Mouse (Mus musculus) neural tube, embryonic 12.5 days (tissue): ENCODE data around the gene Pitpnc1. TPM values are rescaled to one million over a fixed set of nuclear protein-coding genes. Genes with fewer than 3 reads are reported as not detected.

Source experiments
- ATAC-seq: fragments of 200-750 bp; cut with Nextera tagmentation; 2 replicates; pipeline ENCODE4 v1.8.0; 2017; ENCODE audit warnings: low read depth, mild to moderate bottlenecking, moderate TSS enrichment, moderate library complexity; ENCODE audit not compliant: low FRiP score
- H3K27ac ChIP-seq: fragments of 300-500 bp; sonication (generic); 2 replicates; pipeline ENCODE4 v1.5.1; 2016
- H3K27me3 ChIP-seq: fragments of 300-500 bp; sonication (generic); replicated peaks from 2 replicates; pipeline ENCODE4 v1.6.1; 2016; ENCODE audit warnings: mild to moderate bottlenecking
- H3K36me3 ChIP-seq: fragments of 300-500 bp; sonication (generic); 2 replicates; pipeline ENCODE4 v1.6.1; 2016; ENCODE audit warnings: mild to moderate bottlenecking
- H3K4me1 ChIP-seq: fragments of 300-500 bp; sonication (generic); 2 replicates; pipeline ENCODE4 v1.6.1; 2016
- H3K4me2 ChIP-seq: fragments of 300-500 bp; sonication (generic); replicated peaks from 2 replicates; pipeline ENCODE4 v1.6.1; 2016; ENCODE audit warnings: mild to moderate bottlenecking
- H3K4me3 ChIP-seq: fragments of 300-500 bp; sonication (generic); 2 replicates; pipeline ENCODE4 v1.5.1; 2016
- H3K9ac ChIP-seq: fragments of 300-500 bp; sonication (generic); 2 replicates; pipeline ENCODE4 v1.6.1; 2016; ENCODE audit warnings: mild to moderate bottlenecking
- H3K9me3 ChIP-seq: fragments of 300-500 bp; sonication (generic); 2 replicates; pipeline ENCODE4 v1.6.1; 2016; ENCODE audit warnings: mild to moderate bottlenecking
- WGBS: fragments of 180-500 bp; shearing (Covaris S2); methylation state at CpG from one replicate; pipeline ENCODE4 v1.1.7; 2016; 5-methylcytosine and 5-hydroxymethylcytosine counted together
- polyA plus RNA-seq: library from polyadenylated mRNA; unstranded; fragments of >200 nt; fragmentation: Nextera tagmentation; extraction: Ambion mirVana; gene quantifications from 2 replicates; pipeline ENCODE4 v1.2.1, GENCODE M21; 2016

Gene Pitpnc1
- polyA plus RNA-seq, 1 experiment from 2014 or later: 32.5 TPM

DNA sequence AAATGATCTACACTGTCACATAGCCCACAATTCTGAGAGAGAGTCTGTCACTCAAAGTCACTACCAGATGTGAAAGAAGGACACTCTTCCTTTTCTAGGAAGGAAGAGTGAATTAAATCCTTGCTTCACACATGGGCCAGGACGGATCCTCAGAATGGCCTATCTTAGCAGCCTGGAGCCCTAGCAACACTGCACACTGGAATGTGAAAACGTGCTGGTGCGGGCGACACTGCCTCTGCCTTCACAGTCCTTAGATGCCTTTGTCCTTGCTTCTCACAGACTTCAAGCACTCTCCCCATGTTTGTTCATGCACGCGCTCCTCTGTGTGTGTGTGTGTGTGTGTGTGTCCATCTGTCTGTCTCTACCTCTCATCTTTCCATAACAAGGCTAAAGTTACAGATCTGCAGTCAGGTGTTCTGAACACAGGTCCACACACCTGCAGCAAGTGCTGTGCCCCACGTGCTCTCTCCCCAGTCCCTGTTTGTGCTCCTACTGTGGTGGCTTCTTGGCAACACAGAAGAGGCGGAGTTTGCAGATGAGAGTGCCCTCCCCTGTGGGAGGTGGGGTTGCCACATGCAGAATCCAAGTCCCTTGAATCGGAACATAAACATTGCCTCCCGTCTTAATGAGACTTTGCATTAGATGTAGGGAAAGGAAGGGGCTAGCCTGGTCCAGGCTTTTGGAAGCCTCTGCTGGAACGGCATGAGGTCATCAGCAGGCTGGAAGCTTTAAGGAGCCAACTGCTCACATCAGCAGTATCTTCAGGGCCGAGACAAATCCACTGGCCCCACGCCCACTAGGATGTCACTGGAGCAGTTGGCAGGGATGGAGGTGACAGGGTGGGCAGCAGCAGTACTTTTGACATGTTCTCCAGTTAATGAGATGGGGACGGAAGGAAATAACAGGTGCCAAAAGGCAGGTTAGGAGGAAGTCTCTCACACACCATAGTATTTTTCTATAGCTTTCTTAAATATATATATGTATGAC lies 144.5 kb downstream of the Pitpnc1 start:
- H3K27ac ChIP-seq: no peak overlapping the region
- WGBS: 37% methylated on average over 14 of the region's 14 CpGs
- no peak overlapping the region for H3K4me3 ChIP-seq
- H3K9ac ChIP-seq: no peak overlapping the region
- H3K4me1 ChIP-seq: peaks cover 11% of the 10 kb centered on the region
- 0 out of 2 replicates have a peak, but pooled peaks have one; percentile 37 for ATAC-seq
- no peaks in the 10 kb centered on the region for H3K27me3 ChIP-seq
- H3K9me3 ChIP-seq: no peaks in the 10 kb centered on the region
- H3K36me3 ChIP-seq: peaks cover 4% of the 10 kb centered on the region; the same call in 1 of the 2 replicates
- H3K4me2 ChIP-seq: no peak overlapping the region

DNA sequence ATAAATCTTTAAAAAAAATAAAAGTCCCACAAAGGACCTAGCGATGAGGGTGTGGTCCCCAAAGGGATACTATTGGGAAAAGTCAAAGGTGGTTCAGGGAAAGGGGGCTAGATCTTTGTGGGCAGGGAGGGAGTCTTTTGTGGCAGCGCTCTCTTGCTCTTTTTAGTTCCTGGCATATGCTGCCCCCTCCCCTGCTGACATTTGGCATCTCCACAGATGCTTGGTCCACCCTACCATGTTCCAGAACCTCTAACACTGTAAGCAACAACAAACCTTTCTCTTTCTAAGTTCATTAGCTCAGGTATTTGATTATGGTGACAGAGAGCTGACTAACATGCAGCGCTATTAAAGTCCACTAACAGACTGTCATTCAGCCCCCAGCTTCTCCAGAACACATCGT lies 145.3 kb downstream of the Pitpnc1 start:
- Histone ChIP-seq H3K4me2 (no peak overlapping the region), H3K27ac (no peak overlapping the region), H3K9me3 (no peaks in the 10 kb centered on the region), H3K36me3 (peaks cover 4% of the 10 kb centered on the region; the same call in 1 of the 2 replicates), H3K27me3 (no peaks in the 10 kb centered on the region), H3K9ac (no peak overlapping the region), H3K4me1 (peaks cover 11% of the 10 kb centered on the region), H3K4me3 (no peak overlapping the region)
- 93% methylated on average over 4 of the region's 4 CpGs for WGBS
- no peak for ATAC-seq

DNA sequence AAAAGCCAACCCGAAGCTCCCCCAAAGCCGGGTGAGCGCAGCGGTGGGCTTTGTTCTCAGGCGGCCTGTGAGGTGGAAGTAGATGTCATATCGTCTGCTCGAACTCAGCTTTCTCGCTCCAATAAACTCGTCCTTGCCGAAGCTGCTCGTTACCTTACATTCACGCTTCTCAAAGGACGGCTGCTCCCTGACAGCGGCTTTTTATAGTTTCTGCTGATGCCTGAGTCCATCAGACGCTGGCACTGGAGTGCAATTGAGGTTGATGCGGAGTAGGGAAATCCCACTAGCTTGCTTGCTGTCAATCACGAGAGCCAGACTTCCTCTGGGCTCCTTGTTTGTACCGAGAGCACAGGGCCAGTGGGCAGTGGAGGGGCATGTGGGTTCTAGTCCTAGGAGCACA lies 147.3 kb downstream of the Pitpnc1 start:
- peaks cover 12% of the 10 kb centered on the region for H3K4me1 ChIP-seq
- H3K4me2 ChIP-seq: no peak overlapping the region
- WGBS: 81% methylated on average over 18 of the region's 18 CpGs
- H3K27ac ChIP-seq: no peak overlapping the region
- peaks cover 4% of the 10 kb centered on the region; the same call in 1 of the 2 replicates for H3K36me3 ChIP-seq
- H3K9me3 ChIP-seq: no peaks in the 10 kb centered on the region
- H3K4me3 ChIP-seq: no peak overlapping the region
- ATAC-seq: no peak
- H3K9ac ChIP-seq: no peak overlapping the region
- no peaks in the 10 kb centered on the region for H3K27me3 ChIP-seq

DNA sequence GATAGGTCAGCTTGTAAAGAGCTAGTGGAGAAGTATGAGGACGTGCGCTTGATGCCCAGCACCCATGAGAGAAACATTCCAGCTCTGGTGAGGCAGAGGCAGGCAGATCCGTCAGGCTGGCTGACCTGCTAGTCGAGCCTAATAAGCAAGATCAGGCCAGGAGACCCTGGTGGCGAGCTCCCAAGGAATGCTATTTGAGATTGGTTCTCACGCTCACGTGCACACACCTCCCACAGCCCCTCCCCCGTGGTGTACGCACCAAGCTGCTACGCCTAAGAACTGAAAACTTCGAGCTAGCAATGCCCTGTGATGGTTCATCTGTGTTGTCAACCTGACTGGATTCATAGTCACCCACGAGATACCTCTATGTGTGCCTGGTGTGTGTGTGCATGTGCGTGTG lies 148.3 kb downstream of the Pitpnc1 start:
- no peak overlapping the region for H3K27ac ChIP-seq
- H3K36me3 ChIP-seq: peaks cover 4% of the 10 kb centered on the region; the same call in 1 of the 2 replicates
- H3K4me3 ChIP-seq: no peak overlapping the region
- H3K9ac ChIP-seq: no peak overlapping the region
- H3K27me3 ChIP-seq: no peaks in the 10 kb centered on the region
- H3K4me2 ChIP-seq: no peak overlapping the region
- no peaks in the 10 kb centered on the region for H3K9me3 ChIP-seq
- H3K4me1 ChIP-seq: peaks cover 14% of the 10 kb centered on the region
- WGBS: 96% methylated on average over 13 of the region's 13 CpGs
- ATAC-seq: no peak

DNA sequence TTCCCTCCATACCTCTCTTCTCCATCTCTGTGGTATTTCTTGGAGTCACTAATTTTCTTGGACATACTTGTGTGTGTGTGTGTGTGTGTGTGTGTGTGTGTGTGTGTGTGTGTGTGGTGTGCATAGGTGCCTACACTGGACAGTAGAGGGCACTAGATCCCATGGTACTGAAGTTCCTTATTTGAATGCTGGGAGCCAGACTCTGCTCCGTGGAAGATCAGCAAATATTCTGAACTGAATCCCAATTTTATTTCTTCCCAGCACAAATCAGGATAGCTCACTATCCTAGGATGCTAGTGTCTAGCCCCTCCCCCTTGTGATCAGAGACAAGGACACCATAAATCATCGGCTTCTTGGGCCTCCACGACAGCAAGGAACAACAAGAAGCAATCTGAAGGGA lies 148.7 kb downstream of the Pitpnc1 start:
- Histone ChIP-seq H3K27ac (no peak overlapping the region), H3K9ac (no peak overlapping the region), H3K4me2 (no peak overlapping the region), H3K27me3 (no peaks in the 10 kb centered on the region), H3K4me3 (no peak overlapping the region), H3K36me3 (peaks cover 4% of the 10 kb centered on the region; the same call in 1 of the 2 replicates), H3K9me3 (no peaks in the 10 kb centered on the region), H3K4me1 (peaks cover 14% of the 10 kb centered on the region)
- 94% methylated on average over 3 of the region's 3 CpGs for WGBS
- ATAC-seq: no peak

DNA sequence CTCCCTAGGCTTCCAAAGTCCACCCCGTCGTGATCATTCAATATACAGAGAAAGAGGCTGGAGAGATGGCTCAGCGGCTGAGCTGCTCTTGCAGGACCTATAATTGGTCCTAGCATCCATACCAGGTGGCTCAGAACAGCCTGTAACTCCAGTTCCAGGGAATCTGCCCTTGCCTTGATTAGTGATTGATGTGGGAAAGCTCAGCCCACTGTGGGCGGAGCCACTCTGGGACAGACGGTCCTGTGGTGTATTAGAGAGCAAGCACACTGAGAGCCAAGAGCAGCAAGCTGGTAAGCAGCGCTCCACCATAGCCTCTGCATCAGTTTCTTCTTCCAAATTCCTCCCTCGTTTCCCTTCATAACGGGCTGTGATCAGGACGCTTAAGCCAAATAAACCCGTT lies 150.6 kb downstream of the Pitpnc1 start:
- Histone ChIP-seq H3K4me2 (no peak overlapping the region), H3K9ac (no peak overlapping the region), H3K36me3 (peaks cover 4% of the 10 kb centered on the region), H3K27ac (no peak overlapping the region), H3K4me1 (0 out of 2 replicates have a peak, but pooled peaks cover 2% of the 10 kb centered on the region), H3K9me3 (no peaks in the 10 kb centered on the region), H3K27me3 (no peaks in the 10 kb centered on the region), H3K4me3 (no peak overlapping the region)
- WGBS: 48% methylated on average over 10 of the region's 10 CpGs
- no peak for ATAC-seq

DNA sequence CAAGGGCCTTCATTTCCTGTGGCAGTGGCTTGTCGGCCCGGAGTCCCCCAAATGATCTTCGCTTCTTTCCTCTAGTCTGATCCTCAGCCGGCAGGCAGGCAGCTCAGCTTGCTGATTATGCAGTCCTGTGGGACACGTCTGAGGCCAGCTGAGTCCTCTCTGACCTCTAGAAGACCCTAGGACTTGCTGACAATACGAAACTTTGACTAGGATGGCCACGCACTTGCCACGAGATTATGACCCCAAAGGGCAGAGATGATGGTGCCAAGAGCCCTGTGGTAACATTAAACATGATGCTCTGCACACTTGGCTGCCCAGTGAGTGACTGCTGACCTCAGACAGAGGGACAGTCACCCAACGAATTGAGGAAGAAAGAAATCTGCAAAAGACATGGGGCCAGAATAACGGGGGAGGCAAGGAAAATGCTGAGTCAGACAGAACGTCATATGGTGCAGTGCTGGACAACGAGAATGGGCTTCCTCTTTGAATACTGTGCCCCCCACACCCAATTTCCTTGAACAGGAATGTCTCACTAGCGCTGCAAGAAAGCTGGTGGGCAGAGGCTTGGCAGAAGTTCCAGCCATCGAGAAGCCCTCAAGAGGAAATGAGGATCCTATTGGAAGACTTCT lies 152.7 kb downstream of the Pitpnc1 start:
- 69% methylated on average over 14 of the region's 14 CpGs for WGBS
- H3K27ac ChIP-seq: no peak overlapping the region
- no peaks in the 10 kb centered on the region for H3K27me3 ChIP-seq
- no peak overlapping the region for H3K4me2 ChIP-seq
- H3K9ac ChIP-seq: no peak overlapping the region
- 0 out of 2 replicates have a peak, but pooled peaks cover 2% of the 10 kb centered on the region for H3K4me1 ChIP-seq
- peaks cover 7% of the 10 kb centered on the region for H3K36me3 ChIP-seq
- no peak for ATAC-seq
- no peak overlapping the region for H3K4me3 ChIP-seq
- no peaks in the 10 kb centered on the region for H3K9me3 ChIP-seq

DNA sequence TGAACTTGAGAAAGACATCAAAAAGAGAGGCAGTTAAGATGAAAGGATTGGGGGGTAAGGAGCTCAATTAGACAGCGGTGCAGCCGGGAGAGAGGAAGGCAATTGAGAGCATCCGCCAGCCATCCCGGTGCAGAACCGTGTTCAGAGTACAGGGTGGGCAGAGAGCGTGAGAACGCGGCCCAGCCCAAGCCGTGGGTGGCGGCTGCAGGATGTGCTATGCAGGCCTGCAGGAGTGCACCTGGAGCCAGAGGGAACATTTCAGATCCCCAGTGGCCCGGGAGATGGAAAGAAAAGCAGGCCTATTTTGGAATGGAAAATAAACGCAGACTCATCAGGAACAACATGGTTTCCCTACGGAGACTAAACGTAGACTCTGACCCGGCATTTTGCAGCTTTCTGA lies 155.0 kb downstream of the Pitpnc1 start:
- H3K4me1 ChIP-seq: 0 out of 2 replicates have a peak, but pooled peaks cover 2% of the 10 kb centered on the region
- WGBS: 84% methylated on average over 15 of the region's 15 CpGs
- ATAC-seq: no peak

DNA sequence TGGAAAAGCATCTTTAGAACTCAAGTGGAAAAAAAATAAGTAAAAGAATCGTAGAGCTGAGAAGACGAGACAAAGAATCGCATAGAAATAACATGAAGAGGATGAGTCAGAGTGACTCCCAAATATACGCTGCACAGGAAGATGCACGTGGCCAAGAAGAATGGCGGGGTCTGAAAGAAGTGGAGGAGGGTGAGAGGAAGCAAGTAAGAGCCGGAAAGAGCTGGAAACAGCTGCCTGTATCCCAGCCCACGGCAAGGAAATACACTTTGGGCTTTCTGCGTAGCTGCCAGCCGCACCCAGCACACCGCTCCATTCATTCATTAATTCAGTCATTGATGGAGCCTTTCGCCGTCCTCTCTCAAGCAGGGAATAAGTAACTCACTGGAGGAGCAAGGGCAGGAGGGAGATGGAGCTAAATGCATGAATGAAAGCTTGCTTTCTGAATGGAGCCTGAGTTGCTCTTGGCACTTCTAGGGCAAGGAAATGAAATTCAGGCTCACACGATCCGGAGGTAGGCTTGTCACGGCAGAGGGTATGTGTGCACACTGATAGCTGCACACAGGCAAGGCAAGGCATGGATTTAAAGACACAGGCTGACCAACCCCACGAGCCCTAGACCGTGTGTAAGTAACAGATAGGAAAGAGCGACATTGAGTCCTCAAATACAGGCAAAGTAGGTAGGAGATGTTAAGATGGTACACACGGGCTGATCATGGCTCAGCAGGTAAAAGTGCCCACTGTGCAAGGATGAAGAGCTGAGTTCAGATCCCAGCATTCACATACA lies 160.0 kb downstream of the Pitpnc1 start:
- Histone ChIP-seq H3K9me3 (no peaks in the 10 kb centered on the region), H3K4me1 (no peaks in the 10 kb centered on the region), H3K4me3 (no peak overlapping the region), H3K27me3 (no peaks in the 10 kb centered on the region), H3K27ac (no peak overlapping the region), H3K36me3 (peaks cover 6% of the 10 kb centered on the region; the same call in 1 of the 2 replicates), H3K9ac (no peak overlapping the region), H3K4me2 (no peak overlapping the region)
- WGBS: 88% methylated on average over 20 of the region's 20 CpGs
- ATAC-seq: no peak

More for the DNA sequence above, 155.0 kb downstream of the Pitpnc1 start:
- no peak overlapping the region for H3K4me2 ChIP-seq
- H3K9ac ChIP-seq: no peak overlapping the region
- no peaks in the 10 kb centered on the region for H3K9me3 ChIP-seq
- no peak overlapping the region for H3K4me3 ChIP-seq
- no peaks in the 10 kb centered on the region for H3K27me3 ChIP-seq
- peaks cover 2% of the 10 kb centered on the region; the same call in 1 of the 2 replicates for H3K36me3 ChIP-seq
- H3K27ac ChIP-seq: no peak overlapping the region

DNA sequence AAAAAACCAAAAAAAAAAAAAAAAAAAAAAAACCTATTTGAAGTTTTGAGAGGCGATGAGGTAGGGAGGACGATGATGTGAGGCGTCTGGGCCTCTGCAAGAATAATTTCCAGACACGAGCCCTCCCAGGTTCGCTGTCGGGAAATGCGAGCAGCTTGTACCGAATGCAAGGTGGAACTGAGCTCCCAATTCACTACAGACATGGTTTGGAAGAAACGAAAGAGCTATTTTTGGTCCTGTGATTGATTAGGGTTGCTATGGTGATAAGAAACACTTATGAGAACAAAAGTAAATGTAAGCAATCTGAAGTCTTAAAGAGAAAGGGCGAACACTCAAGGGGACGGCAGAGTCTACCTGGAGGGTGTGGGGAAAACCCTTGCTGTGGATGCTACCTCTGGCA lies 164.3 kb downstream of the Pitpnc1 start:
- Histone ChIP-seq H3K9ac (no peak overlapping the region), H3K4me2 (no peak overlapping the region), H3K27ac (no peak overlapping the region), H3K9me3 (no peaks in the 10 kb centered on the region), H3K27me3 (no peaks in the 10 kb centered on the region), H3K4me1 (no peaks in the 10 kb centered on the region), H3K36me3 (peaks cover 3% of the 10 kb centered on the region; the same call in 1 of the 2 replicates), H3K4me3 (no peak overlapping the region)
- no peak for ATAC-seq
- WGBS: 80% methylated on average over 11 of the region's 11 CpGs

DNA sequence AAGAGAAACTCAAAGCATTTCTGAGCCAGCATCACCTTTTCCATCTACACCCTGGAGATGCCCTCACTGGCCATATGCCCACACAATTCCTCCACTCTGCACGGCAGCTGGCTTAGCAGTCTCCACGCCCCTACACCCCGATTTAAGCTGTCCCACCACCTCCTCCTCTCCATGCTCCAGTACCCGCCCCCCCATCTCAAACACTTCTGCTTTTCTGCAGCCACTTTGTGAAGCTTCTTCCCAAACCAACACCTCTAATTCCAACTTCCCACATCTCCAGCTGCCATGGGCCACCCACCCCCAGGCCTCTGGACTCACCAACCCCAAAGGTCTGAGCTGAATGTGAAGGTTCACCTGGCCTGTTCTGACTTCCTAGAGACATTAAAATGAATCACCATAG lies 168.4 kb downstream of the Pitpnc1 start:
- no peaks in the 10 kb centered on the region for H3K27me3 ChIP-seq
- H3K27ac ChIP-seq: no peak overlapping the region
- no peak for ATAC-seq
- no peaks in the 10 kb centered on the region for H3K9me3 ChIP-seq
- peaks cover 3% of the 10 kb centered on the region; the same call in 1 of the 2 replicates for H3K36me3 ChIP-seq
- no peak overlapping the region for H3K9ac ChIP-seq
- H3K4me2 ChIP-seq: no peak overlapping the region
- H3K4me1 ChIP-seq: no peaks in the 10 kb centered on the region
- H3K4me3 ChIP-seq: no peak overlapping the region
- 91% methylated on average over 4 of the region's 4 CpGs for WGBS

DNA sequence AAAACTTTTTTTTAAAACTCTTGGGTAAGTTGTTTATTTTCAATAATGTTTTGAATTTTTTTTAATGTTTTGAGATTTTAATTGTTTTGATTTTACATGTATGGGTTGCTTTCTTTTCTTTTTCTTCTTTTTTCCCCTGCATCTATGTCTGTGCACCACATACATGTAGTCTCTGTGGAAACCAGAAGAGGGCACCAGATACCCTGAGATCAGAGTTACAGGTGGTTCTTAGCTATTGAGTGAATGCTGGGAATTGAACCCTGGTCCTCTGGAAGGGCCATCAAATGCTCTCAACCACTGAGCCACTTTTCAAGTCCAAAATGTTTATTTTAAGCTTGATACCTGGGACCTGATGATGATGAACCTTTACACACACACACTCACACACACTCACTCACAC lies 170.3 kb downstream of the Pitpnc1 start:
- H3K4me2 ChIP-seq: no peak overlapping the region
- peaks cover 3% of the 10 kb centered on the region; the same call in 1 of the 2 replicates for H3K36me3 ChIP-seq
- no peak overlapping the region for H3K27ac ChIP-seq
- ATAC-seq: no peak
- H3K4me3 ChIP-seq: no peak overlapping the region
- no peak overlapping the region for H3K9ac ChIP-seq
- no peaks in the 10 kb centered on the region for H3K4me1 ChIP-seq
- H3K9me3 ChIP-seq: no peaks in the 10 kb centered on the region
- no peaks in the 10 kb centered on the region for H3K27me3 ChIP-seq
